Mouse (Mus musculus) heart, embryonic 12.5 days (tissue): ENCODE results near the gene Ttc23. TPM values are rescaled to one million over a fixed set of nuclear protein-coding genes. Genes with fewer than 3 reads are reported as not detected.

Source experiments
- ATAC-seq: fragments of 200-750 bp; cut with Nextera tagmentation; 2 replicates; pipeline ENCODE4 v1.8.0; 2017; ENCODE audit warnings: moderate TSS enrichment, moderate library complexity; ENCODE audit not compliant: insufficient number of reproducible peaks, low FRiP score
- H3K27ac ChIP-seq: fragments of 300-500 bp; sonication (generic); 2 replicates; pipeline ENCODE4 v1.5.1; 2016; ENCODE audit warnings: mild to moderate bottlenecking, moderate library complexity; ENCODE audit not compliant: poor library complexity, severe bottlenecking
- H3K27me3 ChIP-seq: fragments of 300-500 bp; sonication (generic); replicated peaks from 2 replicates; pipeline ENCODE4 v1.6.1; 2016; ENCODE audit warnings: mild to moderate bottlenecking, moderate library complexity
- H3K36me3 ChIP-seq: fragments of 300-500 bp; sonication (generic); 2 replicates; pipeline ENCODE4 v1.6.1; 2016; ENCODE audit warnings: mild to moderate bottlenecking, moderate library complexity
- H3K4me1 ChIP-seq: fragments of 300-500 bp; sonication (generic); replicated peaks from 2 replicates; pipeline ENCODE4 v1.6.1; 2016; ENCODE audit warnings: mild to moderate bottlenecking
- H3K4me2 ChIP-seq: fragments of 300-500 bp; sonication (generic); 2 replicates; pipeline ENCODE4 v1.6.1; 2016; ENCODE audit warnings: mild to moderate bottlenecking, moderate library complexity
- H3K4me3 ChIP-seq: fragments of 300-500 bp; sonication (generic); 2 replicates; pipeline ENCODE4 v1.5.1; 2016; ENCODE audit warnings: mild to moderate bottlenecking
- H3K9ac ChIP-seq: fragments of 300-500 bp; sonication (generic); 2 replicates; pipeline ENCODE4 v1.6.1; 2016; ENCODE audit warnings: mild to moderate bottlenecking, moderate library complexity
- H3K9me3 ChIP-seq: fragments of 300-500 bp; sonication (generic); replicated peaks from 2 replicates; pipeline ENCODE4 v1.6.1; 2016; ENCODE audit warnings: mild to moderate bottlenecking, moderate library complexity
- WGBS: fragments of 180-500 bp; shearing (Covaris S2); methylation state at CpG from one replicate; pipeline ENCODE4 v1.1.7; 2016; 5-methylcytosine and 5-hydroxymethylcytosine counted together
- polyA plus RNA-seq: library from polyadenylated mRNA; unstranded; fragments of >200 nt; fragmentation: Nextera tagmentation; extraction: Ambion mirVana; gene quantifications from 2 replicates; pipeline ENCODE4 v1.2.1, GENCODE M21; 2016

The Ttc23 gene
- polyA plus RNA-seq, 1 experiment from 2014 or later = 19.2 TPM

DNA sequence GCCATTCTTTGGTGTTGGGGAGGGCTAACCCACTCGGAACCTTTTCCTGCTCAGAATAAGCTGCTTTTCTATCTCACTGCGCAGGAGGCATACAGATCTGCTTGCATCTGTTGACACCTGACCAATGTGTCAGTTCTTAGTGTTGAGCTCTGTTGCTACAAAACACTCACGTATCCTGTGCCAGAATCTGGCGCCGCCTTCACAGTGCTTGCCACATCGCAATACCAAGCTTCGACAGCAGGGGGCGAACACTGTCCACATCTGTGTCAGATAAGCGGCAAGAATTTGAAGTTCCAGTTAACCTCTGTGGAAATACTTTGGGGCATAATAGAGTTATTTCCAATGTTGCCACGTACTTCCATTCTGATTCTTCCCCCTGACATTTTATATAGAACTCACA, 25.4 kb downstream of the Ttc23 start:
- H3K4me1 ChIP-seq = peaks cover 19% of the 10 kb centered on the region
- H3K9me3 ChIP-seq = no peaks in the 10 kb centered on the region
- 7% methylated on average over 10 of the region's 10 CpGs for WGBS
- ATAC-seq = peak; percentile 70; the same call in 1 of the 2 replicates
- H3K4me2 ChIP-seq = no peak overlapping the region
- H3K36me3 ChIP-seq = peaks cover 33% of the 10 kb centered on the region
- no peak overlapping the region for H3K9ac ChIP-seq
- no peaks in the 10 kb centered on the region for H3K27me3 ChIP-seq
- H3K27ac ChIP-seq = no peak overlapping the region
- no peak overlapping the region for H3K4me3 ChIP-seq

GRCm38 (mm10) chr7:67673656-67674055, 26.4 kb downstream of the Ttc23 start:
- Histone ChIP-seq H3K27me3 (no peaks in the 10 kb centered on the region), H3K4me1 (peaks cover 19% of the 10 kb centered on the region)
- 74% methylated on average over 5 of the region's 5 CpGs for WGBS

GRCm38 (mm10) chr7:67678878-67679499, 31.8 kb downstream of the Ttc23 start:
- Histone ChIP-seq H3K36me3 (peaks cover 25% of the 10 kb centered on the region), H3K4me1 (peaks cover 7% of the 10 kb centered on the region), H3K4me2 (no peak overlapping the region), H3K27ac (no peak overlapping the region), H3K9ac (no peak overlapping the region), H3K9me3 (no peaks in the 10 kb centered on the region), H3K4me3 (no peak overlapping the region), H3K27me3 (no peaks in the 10 kb centered on the region)
- ATAC-seq = no peak
- WGBS = 90% methylated on average over 16 of the region's 16 CpGs

More at GRCm38 (mm10) chr7:67673656-67674055, 26.4 kb downstream of the Ttc23 start:
- Histone ChIP-seq H3K9ac (no peak overlapping the region), H3K4me2 (no peak overlapping the region), H3K4me3 (no peak overlapping the region), H3K9me3 (no peaks in the 10 kb centered on the region), H3K27ac (no peak overlapping the region), H3K36me3 (peaks cover 23% of the 10 kb centered on the region)
- ATAC-seq = no peak

DNA sequence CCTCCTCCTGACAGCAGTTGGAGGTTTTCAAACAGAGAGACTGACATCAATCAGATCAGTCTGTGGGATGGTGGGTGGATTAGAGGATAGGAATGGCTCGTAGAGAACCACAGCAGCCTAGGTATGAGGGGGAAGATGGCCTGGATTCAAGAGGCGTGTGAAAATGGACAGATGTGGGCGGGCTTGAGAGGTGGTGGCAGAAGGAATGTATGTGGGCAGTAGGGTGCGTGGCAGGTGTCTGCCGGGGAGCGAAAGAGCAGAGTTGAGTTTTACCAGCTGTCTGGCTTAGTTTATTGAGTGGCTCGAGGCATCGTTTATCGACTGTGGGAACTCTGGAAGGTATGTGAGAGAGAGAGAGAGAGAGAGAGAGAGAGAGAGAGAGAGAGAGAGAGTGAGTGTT, 33.9 kb downstream of the Ttc23 start:
- ATAC-seq = peak; percentile 48; the same call in 1 of the 2 replicates
- H3K27ac ChIP-seq = no peak overlapping the region
- H3K9ac ChIP-seq = no peak overlapping the region
- H3K4me3 ChIP-seq = no peak overlapping the region
- H3K27me3 ChIP-seq = no peaks in the 10 kb centered on the region
- peaks cover 38% of the 10 kb centered on the region for H3K36me3 ChIP-seq
- no peaks in the 10 kb centered on the region; the same call in 1 of the 2 replicates for H3K4me1 ChIP-seq
- WGBS = 64% methylated on average over 9 of the region's 9 CpGs
- no peak overlapping the region for H3K4me2 ChIP-seq
- peaks cover 3% of the 10 kb centered on the region; the same call in 1 of the 2 replicates for H3K9me3 ChIP-seq

DNA sequence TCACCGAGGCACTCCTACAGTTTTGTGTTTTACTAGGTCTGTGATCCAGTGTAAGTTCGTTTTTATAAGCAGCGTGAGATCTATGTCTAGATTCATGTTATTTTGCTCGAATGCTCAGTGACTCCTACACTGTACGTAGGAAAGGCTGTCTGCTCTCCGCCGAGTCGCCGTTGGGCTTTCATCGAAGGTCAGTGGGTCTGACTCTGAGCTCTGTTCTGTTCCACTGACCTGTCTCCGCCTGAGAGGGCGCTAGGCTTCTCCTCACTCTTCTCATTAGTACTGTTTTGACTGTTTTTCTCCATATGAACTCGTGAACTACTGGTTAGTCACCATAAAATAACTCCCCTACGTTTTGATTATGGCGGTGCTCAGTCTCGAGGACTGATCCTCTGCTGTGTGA, 35.8 kb downstream of the Ttc23 start:
- no peak for ATAC-seq
- Histone ChIP-seq H3K27ac (no peak overlapping the region), H3K4me1 (no peaks in the 10 kb centered on the region), H3K9ac (no peak overlapping the region), H3K36me3 (peaks cover 38% of the 10 kb centered on the region), H3K4me2 (no peak overlapping the region), H3K4me3 (no peak overlapping the region), H3K27me3 (no peaks in the 10 kb centered on the region), H3K9me3 (peaks cover 3% of the 10 kb centered on the region; the same call in 1 of the 2 replicates)
- 81% methylated on average over 16 of the region's 16 CpGs for WGBS

DNA sequence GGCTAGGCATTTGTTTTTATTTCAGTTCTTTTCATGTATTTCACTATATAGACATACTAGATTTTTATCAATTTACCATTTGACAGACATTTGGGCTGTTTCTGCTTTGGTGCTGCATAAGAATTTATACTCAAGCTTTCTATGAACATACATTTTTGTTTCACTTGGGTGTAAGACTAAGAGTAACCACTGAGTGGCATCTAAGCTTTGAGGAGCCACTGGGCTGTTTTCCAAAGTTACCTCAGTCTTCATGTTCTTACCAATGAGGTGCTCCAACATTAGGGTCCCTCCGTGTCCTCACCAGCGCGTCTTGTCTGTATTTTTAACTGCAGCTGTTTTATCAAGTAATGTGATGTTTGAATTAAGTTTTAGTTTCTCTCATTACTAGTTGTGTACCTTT, 39.3 kb downstream of the Ttc23 start:
- peaks cover 20% of the 10 kb centered on the region for H3K36me3 ChIP-seq
- 92% methylated on average over 3 of the region's 3 CpGs for WGBS
- no peak for ATAC-seq

DNA sequence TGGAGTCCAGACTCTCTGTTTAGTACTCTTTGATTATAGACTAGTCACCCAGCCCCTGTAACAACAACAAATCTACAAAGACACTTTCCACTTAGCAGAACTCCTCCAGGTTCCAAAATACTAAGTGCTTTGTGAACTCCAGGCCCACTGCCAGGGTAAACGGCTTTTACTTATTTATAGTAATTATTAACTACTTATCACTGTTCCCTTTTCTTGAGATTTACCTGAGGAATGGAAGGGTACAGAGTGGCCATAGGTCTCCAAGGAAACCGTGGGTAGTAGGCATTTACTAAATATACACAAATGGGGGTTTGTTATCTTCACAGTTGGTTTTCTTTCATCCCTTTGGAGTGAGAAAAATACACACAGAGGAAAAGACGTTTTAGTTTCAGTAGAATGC, 41.1 kb downstream of the Ttc23 start:
- WGBS = 18% methylated on average over 3 of the region's 3 CpGs
- Histone ChIP-seq H3K4me3 (no peak overlapping the region), H3K9me3 (peaks cover 3% of the 10 kb centered on the region; the same call in 1 of the 2 replicates), H3K4me2 (no peak overlapping the region), H3K9ac (no peak overlapping the region), H3K27ac (no peak overlapping the region), H3K27me3 (no peaks in the 10 kb centered on the region), H3K36me3 (peaks cover 18% of the 10 kb centered on the region), H3K4me1 (peaks cover 32% of the 10 kb centered on the region)
- ATAC-seq = no peak

More for the DNA sequence above, 39.3 kb downstream of the Ttc23 start:
- no peak overlapping the region for H3K4me3 ChIP-seq
- no peak overlapping the region for H3K4me2 ChIP-seq
- H3K9me3 ChIP-seq = peaks cover 3% of the 10 kb centered on the region; the same call in 1 of the 2 replicates
- no peak overlapping the region for H3K9ac ChIP-seq
- peaks cover 17% of the 10 kb centered on the region for H3K4me1 ChIP-seq
- H3K27me3 ChIP-seq = no peaks in the 10 kb centered on the region
- no peak overlapping the region for H3K27ac ChIP-seq

GRCm38 (mm10) chr7:67689793-67690192, 42.6 kb downstream of the Ttc23 start:
- Histone ChIP-seq H3K36me3 (peaks cover 16% of the 10 kb centered on the region), H3K27ac (no peak overlapping the region), H3K9ac (no peak overlapping the region), H3K4me2 (no peak overlapping the region), H3K4me1 (peaks cover 32% of the 10 kb centered on the region), H3K27me3 (no peaks in the 10 kb centered on the region), H3K9me3 (peaks cover 3% of the 10 kb centered on the region; the same call in 1 of the 2 replicates), H3K4me3 (no peak overlapping the region)
- ATAC-seq = no peak
- 76% methylated on average over 7 of the region's 7 CpGs for WGBS

DNA sequence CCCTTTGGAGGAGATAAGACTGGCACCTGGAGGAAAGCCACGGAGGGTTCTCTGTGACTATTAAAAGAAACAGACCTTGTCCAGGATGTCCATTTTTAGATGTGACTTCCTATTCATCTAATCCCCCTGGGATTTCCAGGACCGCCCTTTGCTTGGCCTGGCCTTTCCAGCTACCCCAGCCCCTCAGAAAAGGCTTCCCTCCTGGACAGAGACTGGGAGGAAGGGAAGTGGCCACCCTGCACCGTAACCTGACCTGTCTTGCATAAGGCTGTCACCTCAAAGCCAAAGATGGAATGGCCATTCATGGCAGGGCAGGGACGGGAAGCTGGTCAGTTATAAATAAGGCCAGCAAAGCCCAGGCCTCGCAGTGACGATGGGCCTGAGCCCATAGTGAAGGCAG, 43.8 kb downstream of the Ttc23 start:
- 29% methylated on average over 6 of the region's 6 CpGs for WGBS
- Histone ChIP-seq H3K4me3 (no peak overlapping the region), H3K9me3 (no peaks in the 10 kb centered on the region), H3K36me3 (peaks cover 9% of the 10 kb centered on the region; the same call in 1 of the 2 replicates), H3K27ac (peak overlapping the region; percentile 42), H3K4me2 (no peak overlapping the region), H3K4me1 (peaks cover 32% of the 10 kb centered on the region), H3K27me3 (no peaks in the 10 kb centered on the region), H3K9ac (peak overlapping the region; percentile 48; the same call in 1 of the 2 replicates)
- ATAC-seq = 0 out of 2 replicates have a peak, but pooled peaks have one; percentile 29

- Histone ChIP-seq H3K4me1 (peaks cover 32% of the 10 kb centered on the region), H3K4me2 (no peak overlapping the region), H3K27ac (0 out of 2 replicates have a peak overlapping the region, but pooled peaks have one; percentile 42), H3K9ac (no peak overlapping the region), H3K9me3 (no peaks in the 10 kb centered on the region), H3K27me3 (no peaks in the 10 kb centered on the region), H3K36me3 (peaks cover 9% of the 10 kb centered on the region; the same call in 1 of the 2 replicates), H3K4me3 (no peak overlapping the region)
- WGBS = 24% methylated on average over 3 of the region's 3 CpGs
- no peak for ATAC-seq
These were observed 44.9 kb downstream of the Ttc23 start for GRCm38 (mm10) chr7:67692141-67692540.

GRCm38 (mm10) chr7:67692791-67693538, 45.8 kb downstream of the Ttc23 start:
- Histone ChIP-seq H3K4me1 (peaks cover 32% of the 10 kb centered on the region), H3K27me3 (no peaks in the 10 kb centered on the region), H3K9ac (no peak overlapping the region), H3K4me3 (no peak overlapping the region), H3K36me3 (peaks cover 9% of the 10 kb centered on the region), H3K4me2 (no peak overlapping the region), H3K27ac (no peak overlapping the region), H3K9me3 (no peaks in the 10 kb centered on the region)
- no peak for ATAC-seq
- 86% methylated on average over 23 of the region's 23 CpGs for WGBS
